Mouse (Mus musculus) adrenal gland, postnatal 10 days (tissue): ENCODE data around the gene Slc29a1. TPM values are rescaled to one million over a fixed set of nuclear protein-coding genes. Genes with fewer than 3 reads are reported as not detected.

Source experiments
- total RNA-seq, 2 experiments: library from RNA; stranded (reverse); gene quantifications; 2 replicates each; pipeline ENCODE4 v1.2.3; 2021

The Slc29a1 gene
- total RNA-seq, 2 experiments from 2014 or later, result 130 to 145 TPM

Other genes starting within 250 kb of the Slc29a1 start
- 10 to 100 TPM; 40.0 to 40.9 TPM for gene Cdc5l, start 165.9 kb downstream of the Slc29a1 start, total RNA-seq
- under 1 TPM in 1 of 2 experiments, not detected in 1; 0.48 TPM for gene Spats1, start 124.2 kb downstream of the Slc29a1 start, total RNA-seq
- 10 to 100 TPM; 17.6 to 22.6 TPM for gene Aars2, start 92.8 kb downstream of the Slc29a1 start, total RNA-seq
- gene Tcte1, start 76.2 kb downstream of the Slc29a1 start, total RNA-seq, result not detected
- gene Tmem151b, start 49.9 kb downstream of the Slc29a1 start, total RNA-seq, result 1 to 10 TPM; 1.2 to 3.1 TPM
- gene Nfkbie, start 43.9 kb downstream of the Slc29a1 start, total RNA-seq, result 1 to 10 TPM; 4.4 to 6.2 TPM
- gene Slc35b2, start 35.7 kb downstream of the Slc29a1 start, total RNA-seq, result 10 to 100 TPM; 65.9 TPM
- gene Hsp90ab1, start 26.3 kb downstream of the Slc29a1 start, total RNA-seq, result 1,000 to 10,000 TPM; 1,111 to 1,198 TPM
- 1 to 10 TPM in 1 of 2 experiments, under 1 TPM in 1; 0.57 to 1.9 TPM for gene Mymx, start 2.5 kb upstream of the Slc29a1 start, total RNA-seq
- under 1 TPM in 1 of 2 experiments, not detected in 1; 0.63 TPM for gene Capn11, start 59.7 kb upstream of the Slc29a1 start, total RNA-seq
- 100 to 1,000 TPM; 131 to 137 TPM for gene Mrpl14, start 86.7 kb upstream of the Slc29a1 start, total RNA-seq
- gene Tmem63b, start 87.3 kb upstream of the Slc29a1 start, total RNA-seq, result 10 to 100 TPM; 44.9 to 56.8 TPM
- not detected for gene 1600014C23Rik, start 134.2 kb upstream of the Slc29a1 start, total RNA-seq